Mouse (Mus musculus): ENCODE measurements around the gene 1700023F06Rik. TPM values are rescaled to one million over a fixed set of nuclear protein-coding genes. Genes with fewer than 3 reads are reported as not detected.
A peak's percentile ranks its signal among the peaks of the same experiment; 100 is the strongest.

The 1700023F06Rik gene
- polyA plus RNA-seq, 1 experiment from 2014 or later = 0.57 TPM

- ATAC-seq = peak; percentile 81
- Histone ChIP-seq H3K36me3 (ENCODE audit: control insufficient read depth, insufficient read depth, low read length) (peaks cover 6% of the 10 kb centered on the region; the same call in 1 of the 2 replicates), H3K27ac (ENCODE audit: low read length) (peak within 1 kb of the TSS; percentile 63), H3K4me2 (ENCODE audit: low read depth, low read length) (peak within 1 kb of the TSS; percentile 97), H3K4me1 (ENCODE audit: control insufficient read depth, insufficient read depth, low read length) (peaks cover 12% of the 10 kb centered on the region), H3K27me3 (replicated peaks; ENCODE audit: control insufficient read depth, insufficient read depth, low read length) (no peaks in the 10 kb centered on the region), H3K4me3 (ENCODE audit: low read length) (peak within 1 kb of the TSS; percentile 57), H3K9ac (ENCODE audit: low read depth, low read length) (peak within 1 kb of the TSS; percentile 71), H3K9me3 (ENCODE audit: control insufficient read depth, low read length) (no peaks in the 10 kb centered on the region)
- WGBS = under 1% methylated on average over 45 of the region's 45 CpGs
Observed at GRCm38 (mm10) chr11:103217790-103218516, 9.6 kb upstream of the 1700023F06Rik start, which contains the start of gene Spata32. Gene Spata32 (minus strand): TSS chr11:103218432.

- H3K27ac ChIP-seq (ENCODE audit: low read length) = no peak overlapping the region
- 62% methylated on average over 1 of the region's 1 CpGs for WGBS
Observed at GRCm38 (mm10) chr11:103215355-103215754, 7.0 kb upstream of the 1700023F06Rik start.

GRCm38 (mm10) chr11:103213712-103214111 lies 5.4 kb upstream of the 1700023F06Rik start:
- no peaks in the 10 kb centered on the region for H3K36me3 ChIP-seq (ENCODE audit: control insufficient read depth, insufficient read depth, low read length)
- H3K27me3 ChIP-seq (replicated peaks; ENCODE audit: control insufficient read depth, insufficient read depth, low read length) = no peaks in the 10 kb centered on the region
- peaks cover 10% of the 10 kb centered on the region for H3K4me1 ChIP-seq (ENCODE audit: control insufficient read depth, insufficient read depth, low read length)
- 83% methylated on average over 5 of the region's 5 CpGs for WGBS
- H3K4me3 ChIP-seq (ENCODE audit: low read length) = no peak overlapping the region
- H3K9ac ChIP-seq (ENCODE audit: low read depth, low read length) = no peak overlapping the region
- H3K9me3 ChIP-seq (ENCODE audit: control insufficient read depth, low read length) = no peaks in the 10 kb centered on the region
- ATAC-seq = no peak
- H3K27ac ChIP-seq (ENCODE audit: low read length) = no peak overlapping the region
- H3K4me2 ChIP-seq (ENCODE audit: low read depth, low read length) = no peak overlapping the region

More at GRCm38 (mm10) chr11:103215355-103215754, 7.0 kb upstream of the 1700023F06Rik start:
- H3K36me3 ChIP-seq (ENCODE audit: control insufficient read depth, insufficient read depth, low read length) = 0 out of 2 replicates have a peak, but pooled peaks cover 6% of the 10 kb centered on the region
- H3K4me2 ChIP-seq (ENCODE audit: low read depth, low read length) = no peak overlapping the region
- ATAC-seq = 0 out of 2 replicates have a peak, but pooled peaks have one; percentile 24
- no peaks in the 10 kb centered on the region for H3K27me3 ChIP-seq (replicated peaks; ENCODE audit: control insufficient read depth, insufficient read depth, low read length)
- H3K9me3 ChIP-seq (ENCODE audit: control insufficient read depth, low read length) = no peaks in the 10 kb centered on the region
- H3K4me1 ChIP-seq (ENCODE audit: control insufficient read depth, insufficient read depth, low read length) = peaks cover 10% of the 10 kb centered on the region
- no peak overlapping the region for H3K9ac ChIP-seq (ENCODE audit: low read depth, low read length)
- no peak overlapping the region for H3K4me3 ChIP-seq (ENCODE audit: low read length)

GRCm38 (mm10) chr11:103210291-103210690 lies 1.9 kb upstream of the 1700023F06Rik start:
- Histone ChIP-seq H3K27me3 (replicated peaks; ENCODE audit: control insufficient read depth, insufficient read depth, low read length) (no peaks in the 10 kb centered on the region), H3K4me1 (ENCODE audit: control insufficient read depth, insufficient read depth, low read length) (no peaks in the 10 kb centered on the region), H3K9ac (ENCODE audit: low read depth, low read length) (no peak overlapping the region), H3K4me3 (ENCODE audit: low read length) (no peak overlapping the region), H3K9me3 (ENCODE audit: control insufficient read depth, low read length) (no peaks in the 10 kb centered on the region), H3K4me2 (ENCODE audit: low read depth, low read length) (no peak overlapping the region), H3K27ac (ENCODE audit: low read length) (no peak overlapping the region), H3K36me3 (ENCODE audit: control insufficient read depth, insufficient read depth, low read length) (no peaks in the 10 kb centered on the region)
- 58% methylated on average over 8 of the region's 8 CpGs for WGBS
- no peak for ATAC-seq

- H3K4me2 ChIP-seq (ENCODE audit: low read depth, low read length) = no peak overlapping the region
- no peak overlapping the region for H3K4me3 ChIP-seq (ENCODE audit: low read length)
- H3K4me1 ChIP-seq (ENCODE audit: control insufficient read depth, insufficient read depth, low read length) = peaks cover 5% of the 10 kb centered on the region; the same call in 1 of the 2 replicates
- H3K27ac ChIP-seq (ENCODE audit: low read length) = no peak overlapping the region
- H3K36me3 ChIP-seq (ENCODE audit: control insufficient read depth, insufficient read depth, low read length) = no peaks in the 10 kb centered on the region
- WGBS = 87% methylated on average over 6 of the region's 6 CpGs
- no peak for ATAC-seq
- no peaks in the 10 kb centered on the region for H3K27me3 ChIP-seq (replicated peaks; ENCODE audit: control insufficient read depth, insufficient read depth, low read length)
- no peaks in the 10 kb centered on the region for H3K9me3 ChIP-seq (ENCODE audit: control insufficient read depth, low read length)
- no peak overlapping the region for H3K9ac ChIP-seq (ENCODE audit: low read depth, low read length)
Observed at GRCm38 (mm10) chr11:103206203-103206602, 2.2 kb downstream of the 1700023F06Rik start.

GRCm38 (mm10) chr11:103202376-103202775 lies 6.0 kb downstream of the 1700023F06Rik start:
- no peak for ATAC-seq
- Histone ChIP-seq H3K36me3 (ENCODE audit: control insufficient read depth, insufficient read depth, low read length) (no peaks in the 10 kb centered on the region), H3K9ac (ENCODE audit: low read depth, low read length) (no peak overlapping the region), H3K4me2 (ENCODE audit: low read depth, low read length) (no peak overlapping the region), H3K27ac (ENCODE audit: low read length) (no peak overlapping the region), H3K27me3 (replicated peaks; ENCODE audit: control insufficient read depth, insufficient read depth, low read length) (peaks cover 22% of the 10 kb centered on the region), H3K4me3 (ENCODE audit: low read length) (no peak overlapping the region), H3K4me1 (ENCODE audit: control insufficient read depth, insufficient read depth, low read length) (peaks cover 18% of the 10 kb centered on the region), H3K9me3 (ENCODE audit: control insufficient read depth, low read length) (no peaks in the 10 kb centered on the region)

GRCm38 (mm10) chr11:103201664-103202063 lies 6.7 kb downstream of the 1700023F06Rik start:
- Histone ChIP-seq H3K9ac (ENCODE audit: low read depth, low read length) (no peak overlapping the region), H3K4me2 (ENCODE audit: low read depth, low read length) (no peak overlapping the region), H3K4me3 (ENCODE audit: low read length) (no peak overlapping the region), H3K4me1 (ENCODE audit: control insufficient read depth, insufficient read depth, low read length) (peaks cover 18% of the 10 kb centered on the region), H3K9me3 (ENCODE audit: control insufficient read depth, low read length) (no peaks in the 10 kb centered on the region), H3K36me3 (ENCODE audit: control insufficient read depth, insufficient read depth, low read length) (no peaks in the 10 kb centered on the region), H3K27ac (ENCODE audit: low read length) (no peak overlapping the region), H3K27me3 (replicated peaks; ENCODE audit: control insufficient read depth, insufficient read depth, low read length) (peaks cover 25% of the 10 kb centered on the region)
- WGBS = 29% methylated on average over 6 of the region's 6 CpGs
- no peak for ATAC-seq

GRCm38 (mm10) chr11:103198911-103199803 lies 9.2 kb downstream of the 1700023F06Rik start:
- peak; percentile 73 for ATAC-seq
- peaks cover 34% of the 10 kb centered on the region for H3K27me3 ChIP-seq (replicated peaks; ENCODE audit: control insufficient read depth, insufficient read depth, low read length)
- 3% methylated on average over 58 of the region's 59 CpGs for WGBS

GRCm38 (mm10) chr11:103198339-103198738 lies 10.0 kb downstream of the 1700023F06Rik start:
- H3K27me3 ChIP-seq (replicated peaks; ENCODE audit: control insufficient read depth, insufficient read depth, low read length) = peaks cover 41% of the 10 kb centered on the region
- no peak for ATAC-seq

More at GRCm38 (mm10) chr11:103198911-103199803, 9.2 kb downstream of the 1700023F06Rik start:
- peak overlapping the region; percentile 96 for H3K4me2 ChIP-seq (ENCODE audit: low read depth, low read length)
- peak overlapping the region; percentile 55 for H3K4me3 ChIP-seq (ENCODE audit: low read length)
- H3K9me3 ChIP-seq (ENCODE audit: control insufficient read depth, low read length) = no peaks in the 10 kb centered on the region
- peak overlapping the region; percentile 64 for H3K9ac ChIP-seq (ENCODE audit: low read depth, low read length)
- H3K36me3 ChIP-seq (ENCODE audit: control insufficient read depth, insufficient read depth, low read length) = no peaks in the 10 kb centered on the region
- no peak overlapping the region for H3K27ac ChIP-seq (ENCODE audit: low read length)
- H3K4me1 ChIP-seq (ENCODE audit: control insufficient read depth, insufficient read depth, low read length) = peaks cover 18% of the 10 kb centered on the region

More at GRCm38 (mm10) chr11:103198339-103198738, 10.0 kb downstream of the 1700023F06Rik start:
- peak overlapping the region; percentile 24; the same call in 1 of the 2 replicates for H3K9ac ChIP-seq (ENCODE audit: low read depth, low read length)
- peaks cover 18% of the 10 kb centered on the region for H3K4me1 ChIP-seq (ENCODE audit: control insufficient read depth, insufficient read depth, low read length)
- no peaks in the 10 kb centered on the region for H3K9me3 ChIP-seq (ENCODE audit: control insufficient read depth, low read length)
- H3K4me2 ChIP-seq (ENCODE audit: low read depth, low read length) = peak overlapping the region; percentile 96
- H3K4me3 ChIP-seq (ENCODE audit: low read length) = 0 out of 2 replicates have a peak overlapping the region, but pooled peaks have one; percentile 55
- no peaks in the 10 kb centered on the region for H3K36me3 ChIP-seq (ENCODE audit: control insufficient read depth, insufficient read depth, low read length)
- H3K27ac ChIP-seq (ENCODE audit: low read length) = no peak overlapping the region
- WGBS = 15% methylated on average over 16 of the region's 16 CpGs

Measured in intestine, embryonic 16.5 days (tissue).